Mouse (Mus musculus): ENCODE measurements around the gene Prune2.
"Not testable (repeated sequence)": the region's sequence is repeated elsewhere in the genome, so short reads cannot be mapped to it uniquely, and the experiment has no call there.

Prune2 gene

GRCm38 (mm10) chr19:17174501-17174900, 218.6 kb downstream of the Prune2 start:
- in situ Hi-C loops (cut with MseI, MboI) = not testable (repeated sequence)

- in situ Hi-C loops (cut with MseI, MboI) = no loop called here
Measured at GRCm38 (mm10) chr19:17180506-17180905, 224.6 kb downstream of the Prune2 start.

GRCm38 (mm10) chr19:17194730-17195129, 238.8 kb downstream of the Prune2 start:
- in situ Hi-C loops (cut with MseI, MboI) = no loop called here

GRCm38 (mm10) chr19:17199059-17199458, 243.1 kb downstream of the Prune2 start:
- in situ Hi-C loops (cut with MseI, MboI) = no loop called here

GRCm38 (mm10) chr19:17207141-17207540, 251.2 kb downstream of the Prune2 start:
- in situ Hi-C loops (cut with MseI, MboI) = no loop called here

GRCm38 (mm10) chr19:17210541-17210940, 254.6 kb downstream of the Prune2 start:
- in situ Hi-C loops (cut with MseI, MboI) = no loop called here

GRCm38 (mm10) chr19:17214896-17215520, 259.1 kb downstream of the Prune2 start:
- in situ Hi-C loops (cut with MseI, MboI) = no loop called here

GRCm38 (mm10) chr19:17218195-17218594, 262.3 kb downstream of the Prune2 start:
- in situ Hi-C loops (cut with MseI, MboI) = no loop called here

- in situ Hi-C loops (cut with MseI, MboI) = no loop called here
Measured at GRCm38 (mm10) chr19:17223801-17224200, 267.9 kb downstream of the Prune2 start.

- in situ Hi-C loops (cut with MseI, MboI) = no loop called here
Measured at GRCm38 (mm10) chr19:17225570-17226083, 269.7 kb downstream of the Prune2 start.

GRCm38 (mm10) chr19:17226096-17226495, 270.2 kb downstream of the Prune2 start:
- in situ Hi-C loops (cut with MseI, MboI) = no loop called here

GRCm38 (mm10) chr19:17230013-17230412, 274.1 kb downstream of the Prune2 start:
- in situ Hi-C loops (cut with MseI, MboI) = no loop called here

- in situ Hi-C loops (cut with MseI, MboI) = no loop called here
Measured at GRCm38 (mm10) chr19:17238471-17238870, 282.6 kb downstream of the Prune2 start.

GRCm38 (mm10) chr19:17240170-17241077, 284.5 kb downstream of the Prune2 start:
- in situ Hi-C loops (cut with MseI, MboI) = no loop called here

GRCm38 (mm10) chr19:17241206-17241605, 285.3 kb downstream of the Prune2 start:
- in situ Hi-C loops (cut with MseI, MboI) = no loop called here

- in situ Hi-C loops (cut with MseI, MboI) = no loop called here
Measured at GRCm38 (mm10) chr19:17242962-17243361, 287.0 kb downstream of the Prune2 start.

GRCm38 (mm10) chr19:17244544-17244943, 288.6 kb downstream of the Prune2 start:
- in situ Hi-C loops (cut with MseI, MboI) = no loop called here

- in situ Hi-C loops (cut with MseI, MboI) = no loop called here
Measured at GRCm38 (mm10) chr19:17247352-17247925, 291.5 kb downstream of the Prune2 start.

GRCm38 (mm10) chr19:17249691-17250090, 293.8 kb downstream of the Prune2 start:
- in situ Hi-C loops (cut with MseI, MboI) = no loop called here

GRCm38 (mm10) chr19:17250801-17251200, 294.9 kb downstream of the Prune2 start:
- in situ Hi-C loops (cut with MseI, MboI) = no loop called here

- in situ Hi-C loops (cut with MseI, MboI) = no loop called here
Measured at GRCm38 (mm10) chr19:17251453-17251852, 295.5 kb downstream of the Prune2 start.

GRCm38 (mm10) chr19:17252845-17253244, 296.9 kb downstream of the Prune2 start:
- in situ Hi-C loops (cut with MseI, MboI) = no loop called here
